Mouse (Mus musculus): ENCODE measurements around the gene Cog8. TPM values are rescaled to one million over a fixed set of nuclear protein-coding genes. Genes with fewer than 3 reads are reported as not detected.
"Not testable (repeated sequence)": the region's sequence is repeated elsewhere in the genome, so short reads cannot be mapped to it uniquely, and the experiment has no call there.

Gene Cog8
- polyA plus RNA-seq, 1 experiment from 2014 or later = 35.0 TPM

GRCm38 (mm10) chr8:107046976-107047375 is 9.5 kb downstream of the Cog8 start:
- ATAC-seq (ENCODE audit: low FRiP score, low TSS enrichment) = no peak
- peaks cover 6% of the 10 kb centered on the region for H3K4me1 ChIP-seq (ENCODE audit: insufficient read depth, low read length)
- no peak overlapping the region; the same call in 1 of the 2 replicates for H3K9ac ChIP-seq (replicated peaks; ENCODE audit: low read length)
- H3K27ac ChIP-seq (ENCODE audit: low read length) = no peak overlapping the region
- WGBS = 80% methylated on average over 5 of the region's 5 CpGs
- no peaks in the 10 kb centered on the region for H3K27me3 ChIP-seq (ENCODE audit: insufficient read depth, low read length)
- H3K36me3 ChIP-seq (ENCODE audit: insufficient read depth, low read length) = peaks cover 73% of the 10 kb centered on the region
- peak overlapping the region; percentile 86 for H3K4me3 ChIP-seq (ENCODE audit: low read length)
- H3K4me2 ChIP-seq (replicated peaks; ENCODE audit: low read depth, low read length) = peak overlapping the region; percentile 85
- H3K9me3 ChIP-seq (ENCODE audit: low read length) = peaks cover 3% of the 10 kb centered on the region; the same call in 1 of the 2 replicates

GRCm38 (mm10) chr8:107045478-107045877 is 11.0 kb downstream of the Cog8 start:
- Histone ChIP-seq H3K4me2 (replicated peaks; ENCODE audit: low read depth, low read length) (no peak overlapping the region), H3K27ac (ENCODE audit: low read length) (no peak overlapping the region), H3K9me3 (ENCODE audit: low read length) (no peaks in the 10 kb centered on the region), H3K4me1 (ENCODE audit: insufficient read depth, low read length) (peaks cover 6% of the 10 kb centered on the region), H3K36me3 (ENCODE audit: insufficient read depth, low read length) (peaks cover 70% of the 10 kb centered on the region), H3K4me3 (ENCODE audit: low read length) (no peak overlapping the region), H3K9ac (replicated peaks; ENCODE audit: low read length) (no peak overlapping the region), H3K27me3 (ENCODE audit: insufficient read depth, low read length) (no peaks in the 10 kb centered on the region)
- 89% methylated on average over 6 of the region's 6 CpGs for WGBS
- no peak for ATAC-seq (ENCODE audit: low FRiP score, low TSS enrichment)

DNA sequence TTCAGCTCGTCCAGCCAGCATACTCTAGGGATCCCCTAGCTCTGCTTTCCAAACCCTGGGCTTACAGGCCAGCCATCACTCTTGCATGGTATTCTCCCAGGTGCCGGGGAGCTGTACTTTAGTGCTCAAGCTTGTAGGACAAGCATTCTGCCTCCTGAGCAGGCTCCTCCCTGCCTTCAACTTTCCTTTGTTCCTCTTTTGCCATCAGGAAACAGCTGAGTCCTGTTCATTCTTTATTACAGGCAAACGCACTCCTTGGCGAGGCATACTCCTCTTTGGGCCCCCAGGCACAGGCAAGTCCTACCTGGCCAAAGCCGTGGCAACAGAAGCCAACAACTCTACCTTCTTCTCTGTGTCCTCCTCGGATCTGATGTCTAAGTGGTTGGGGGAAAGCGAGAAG is 15.9 kb downstream of the Cog8 start:
- H3K27ac ChIP-seq (ENCODE audit: low read length) = no peak overlapping the region
- H3K9ac ChIP-seq (replicated peaks; ENCODE audit: low read length) = no peak overlapping the region
- no peaks in the 10 kb centered on the region for H3K4me1 ChIP-seq (ENCODE audit: insufficient read depth, low read length)
- no peak for ATAC-seq (ENCODE audit: low FRiP score, low TSS enrichment)
- no peak overlapping the region for H3K4me3 ChIP-seq (ENCODE audit: low read length)
- H3K27me3 ChIP-seq (ENCODE audit: insufficient read depth, low read length) = no peaks in the 10 kb centered on the region
- no peaks in the 10 kb centered on the region for H3K9me3 ChIP-seq (ENCODE audit: low read length)
- WGBS = 78% methylated on average over 7 of the region's 7 CpGs
- no peak overlapping the region for H3K4me2 ChIP-seq (replicated peaks; ENCODE audit: low read depth, low read length)
- peaks cover 71% of the 10 kb centered on the region for H3K36me3 ChIP-seq (ENCODE audit: insufficient read depth, low read length)

DNA sequence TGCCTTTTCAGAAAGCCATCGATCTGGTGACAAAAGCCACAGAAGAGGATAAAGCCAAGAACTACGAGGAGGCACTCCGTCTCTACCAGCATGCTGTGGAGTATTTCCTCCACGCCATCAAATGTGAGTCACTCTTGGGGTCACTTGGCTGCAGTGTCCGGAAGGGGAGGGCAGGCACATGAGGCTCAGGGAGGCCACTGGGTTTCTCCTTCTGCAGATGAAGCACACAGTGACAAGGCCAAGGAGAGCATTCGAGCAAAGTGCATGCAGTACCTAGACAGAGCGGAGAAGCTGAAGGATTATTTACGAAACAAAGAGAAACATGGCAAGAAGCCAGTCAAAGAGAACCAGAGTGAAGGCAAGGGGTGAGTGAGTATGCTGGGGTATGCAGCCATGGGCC is 19.9 kb downstream of the Cog8 start:
- Histone ChIP-seq H3K27ac (ENCODE audit: low read length) (no peak overlapping the region), H3K9ac (replicated peaks; ENCODE audit: low read length) (no peak overlapping the region), H3K4me2 (replicated peaks; ENCODE audit: low read depth, low read length) (no peak overlapping the region), H3K36me3 (ENCODE audit: insufficient read depth, low read length) (peaks cover 32% of the 10 kb centered on the region), H3K4me3 (ENCODE audit: low read length) (no peak overlapping the region), H3K27me3 (ENCODE audit: insufficient read depth, low read length) (no peaks in the 10 kb centered on the region), H3K9me3 (ENCODE audit: low read length) (no peaks in the 10 kb centered on the region), H3K4me1 (ENCODE audit: insufficient read depth, low read length) (peaks cover 12% of the 10 kb centered on the region)
- ATAC-seq (ENCODE audit: low FRiP score, low TSS enrichment) = no peak
- WGBS = 78% methylated on average over 8 of the region's 8 CpGs

- Histone ChIP-seq H3K9ac (replicated peaks; ENCODE audit: low read length) (no peak overlapping the region), H3K36me3 (ENCODE audit: insufficient read depth, low read length) (peaks cover 26% of the 10 kb centered on the region), H3K4me2 (replicated peaks; ENCODE audit: low read depth, low read length) (no peak overlapping the region), H3K4me1 (ENCODE audit: insufficient read depth, low read length) (peaks cover 12% of the 10 kb centered on the region), H3K27me3 (ENCODE audit: insufficient read depth, low read length) (no peaks in the 10 kb centered on the region), H3K27ac (ENCODE audit: low read length) (no peak overlapping the region), H3K9me3 (ENCODE audit: low read length) (no peaks in the 10 kb centered on the region), H3K4me3 (ENCODE audit: low read length) (no peak overlapping the region)
- ATAC-seq (ENCODE audit: low FRiP score, low TSS enrichment) = no peak
- WGBS = 91% methylated on average over 3 of the region's 3 CpGs
Measured at GRCm38 (mm10) chr8:107035641-107036040, 20.8 kb downstream of the Cog8 start.

GRCm38 (mm10) chr8:107033609-107034008 is 22.9 kb downstream of the Cog8 start:
- H3K4me1 ChIP-seq (ENCODE audit: insufficient read depth, low read length) = peaks cover 12% of the 10 kb centered on the region
- H3K4me2 ChIP-seq (replicated peaks; ENCODE audit: low read depth, low read length); ATAC-seq (ENCODE audit: low FRiP score, low TSS enrichment); H3K27ac ChIP-seq (ENCODE audit: low read length); H3K9me3 ChIP-seq (ENCODE audit: low read length); H3K36me3 ChIP-seq (ENCODE audit: insufficient read depth, low read length); H3K4me3 ChIP-seq (ENCODE audit: low read length); H3K27me3 ChIP-seq (ENCODE audit: insufficient read depth, low read length): not testable (repeated sequence)
- 0 out of 2 replicates have a peak overlapping the region, but pooled peaks have one; percentile 9 for H3K9ac ChIP-seq (replicated peaks; ENCODE audit: low read length)
- 95% methylated on average over 2 of the region's 2 CpGs for WGBS

DNA sequence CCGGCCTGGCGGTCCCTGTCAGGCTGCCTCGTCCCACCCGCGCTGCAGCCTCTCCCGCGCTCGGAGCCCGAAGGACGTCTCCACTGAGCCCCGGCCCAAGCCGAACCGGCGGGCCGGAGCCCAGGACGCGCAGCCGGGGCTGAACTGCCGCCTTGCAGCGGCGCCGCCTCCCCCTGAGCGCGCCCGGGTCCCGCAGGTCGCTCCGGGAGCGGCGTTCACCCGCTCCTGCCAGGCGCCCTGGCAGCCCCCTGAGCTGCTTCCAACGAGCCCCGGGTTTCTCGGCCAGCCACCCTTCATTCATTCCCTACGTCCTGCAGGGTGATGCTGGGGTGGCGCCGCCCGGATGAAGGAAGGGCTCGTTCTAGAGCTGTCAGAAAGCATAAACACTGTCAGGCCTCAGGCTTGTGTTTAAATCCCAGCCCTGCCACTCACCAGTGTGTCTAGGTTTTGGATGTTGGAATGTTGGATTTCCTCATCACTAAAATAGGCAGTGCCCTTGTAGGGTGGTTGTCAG is 24.9 kb downstream of the Cog8 start:
- WGBS = 1% methylated on average over 40 of the region's 40 CpGs
- peak overlapping the region; percentile 92 for H3K4me3 ChIP-seq (ENCODE audit: low read length)
- peaks cover 2% of the 10 kb centered on the region; the same call in 1 of the 2 replicates for H3K36me3 ChIP-seq (ENCODE audit: insufficient read depth, low read length)
- peak; percentile 56 for ATAC-seq (ENCODE audit: low FRiP score, low TSS enrichment)
- no peaks in the 10 kb centered on the region for H3K27me3 ChIP-seq (ENCODE audit: insufficient read depth, low read length)
- H3K27ac ChIP-seq (ENCODE audit: low read length) = peak overlapping the region; percentile 48
- H3K4me2 ChIP-seq (replicated peaks; ENCODE audit: low read depth, low read length) = peak overlapping the region; percentile 65
- peaks cover 12% of the 10 kb centered on the region for H3K4me1 ChIP-seq (ENCODE audit: insufficient read depth, low read length)
- peak overlapping the region; percentile 94 for H3K9ac ChIP-seq (replicated peaks; ENCODE audit: low read length)
- no peaks in the 10 kb centered on the region for H3K9me3 ChIP-seq (ENCODE audit: low read length)

DNA sequence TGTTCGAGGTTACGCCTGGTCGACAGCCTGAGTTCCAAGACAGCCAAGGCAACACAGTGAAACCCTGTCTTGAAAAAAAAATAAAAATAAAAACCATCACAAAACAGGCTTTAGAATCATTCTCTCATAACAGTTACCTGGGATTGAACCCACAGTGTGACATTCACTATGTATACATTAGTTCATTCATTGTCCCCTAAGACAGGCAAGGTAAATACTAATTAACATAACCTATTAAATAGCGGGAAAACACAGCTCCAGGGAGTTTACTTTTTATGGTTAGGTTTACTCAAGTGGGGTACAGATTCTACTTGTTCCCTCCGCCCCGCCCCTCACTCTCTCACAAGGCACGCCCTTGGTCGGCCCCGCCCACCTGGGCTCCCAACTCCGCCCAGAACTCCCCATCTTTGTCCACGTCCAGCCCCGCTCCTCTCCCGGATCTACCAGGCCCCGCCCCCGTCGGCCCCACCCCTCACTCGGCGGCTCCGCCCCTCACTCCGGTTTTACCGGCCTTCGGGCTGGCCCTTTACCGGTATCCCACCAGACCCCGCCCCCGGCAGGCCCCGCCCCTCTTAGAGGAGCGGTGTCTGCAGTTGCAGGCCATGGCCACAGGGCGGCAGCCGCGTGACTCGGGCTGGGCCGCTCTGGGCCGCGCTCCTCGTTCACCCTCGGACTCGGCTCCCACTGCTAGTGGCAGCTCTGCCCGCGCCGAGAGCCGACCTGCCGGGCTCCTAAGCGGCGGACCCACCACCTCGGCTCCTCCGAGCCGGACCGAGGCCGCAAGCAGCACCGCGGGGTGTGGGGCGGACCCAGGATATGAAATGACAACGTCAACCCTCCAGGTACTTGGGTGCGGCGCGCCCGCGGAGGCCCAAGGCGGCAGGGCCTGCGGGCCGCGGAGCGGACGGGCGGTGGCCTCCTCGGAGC is 25.6 kb downstream of the Cog8 start, which contains the start of gene Vps4a:
Gene Vps4a, plus strand, starts transcription at position 573 of the 927 bp plus-strand sequence.
- H3K4me3 ChIP-seq (ENCODE audit: low read length) = peak within 1 kb of the TSS; percentile 92
- peak; percentile 95 for ATAC-seq (ENCODE audit: low FRiP score, low TSS enrichment)
- H3K27ac ChIP-seq (ENCODE audit: low read length) = peak within 1 kb of the TSS; percentile 48
- H3K9ac ChIP-seq (replicated peaks; ENCODE audit: low read length) = peak within 1 kb of the TSS; percentile 94
- H3K27me3 ChIP-seq (ENCODE audit: insufficient read depth, low read length) = no peaks in the 10 kb centered on the region
- H3K4me1 ChIP-seq (ENCODE audit: insufficient read depth, low read length) = peaks cover 12% of the 10 kb centered on the region
- no peaks in the 10 kb centered on the region for H3K9me3 ChIP-seq (ENCODE audit: low read length)
- WGBS = 3% methylated on average over 66 of the region's 66 CpGs
- peak within 1 kb of the TSS; percentile 65 for H3K4me2 ChIP-seq (replicated peaks; ENCODE audit: low read depth, low read length)
- no peaks in the 10 kb centered on the region for H3K36me3 ChIP-seq (ENCODE audit: insufficient read depth, low read length)

DNA sequence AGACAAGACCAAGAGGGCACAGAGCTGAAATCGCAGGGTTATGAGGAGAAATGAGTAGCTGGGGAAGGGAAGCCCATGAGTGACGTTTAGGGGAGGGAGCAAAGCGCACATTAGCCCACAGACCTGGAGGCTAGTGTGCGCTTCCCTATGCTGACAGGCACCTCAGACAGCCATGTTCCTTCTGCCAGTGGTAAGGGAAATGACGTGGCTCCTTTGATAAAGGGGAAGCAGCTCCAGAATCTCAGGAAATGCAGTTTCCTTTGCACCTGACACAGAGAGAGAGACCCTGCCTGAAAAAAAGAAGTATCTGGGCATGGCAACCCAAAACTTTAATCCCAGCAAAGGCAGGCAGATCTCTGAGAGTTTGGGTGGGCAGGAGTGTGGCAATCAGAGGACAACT is 26.4 kb downstream of the Cog8 start:
- Histone ChIP-seq H3K36me3 (ENCODE audit: insufficient read depth, low read length) (no peaks in the 10 kb centered on the region), H3K9me3 (ENCODE audit: low read length) (no peaks in the 10 kb centered on the region), H3K27ac (ENCODE audit: low read length) (no peak overlapping the region), H3K4me3 (ENCODE audit: low read length) (no peak overlapping the region), H3K4me2 (replicated peaks; ENCODE audit: low read depth, low read length) (no peak overlapping the region), H3K4me1 (ENCODE audit: insufficient read depth, low read length) (peaks cover 12% of the 10 kb centered on the region), H3K9ac (replicated peaks; ENCODE audit: low read length) (no peak overlapping the region), H3K27me3 (ENCODE audit: insufficient read depth, low read length) (no peaks in the 10 kb centered on the region)
- no peak for ATAC-seq (ENCODE audit: low FRiP score, low TSS enrichment)
- WGBS = 67% methylated on average over 5 of the region's 5 CpGs

GRCm38 (mm10) chr8:107029310-107029709 is 27.2 kb downstream of the Cog8 start:
- Histone ChIP-seq H3K9me3 (ENCODE audit: low read length) (no peaks in the 10 kb centered on the region), H3K4me3 (ENCODE audit: low read length) (no peak overlapping the region), H3K4me1 (ENCODE audit: insufficient read depth, low read length) (peaks cover 12% of the 10 kb centered on the region), H3K27ac (ENCODE audit: low read length) (no peak overlapping the region), H3K9ac (replicated peaks; ENCODE audit: low read length) (no peak overlapping the region), H3K4me2 (replicated peaks; ENCODE audit: low read depth, low read length) (no peak overlapping the region), H3K27me3 (ENCODE audit: insufficient read depth, low read length) (no peaks in the 10 kb centered on the region), H3K36me3 (ENCODE audit: insufficient read depth, low read length) (no peaks in the 10 kb centered on the region)
- WGBS = 73% methylated on average over 3 of the region's 3 CpGs
- ATAC-seq (ENCODE audit: low FRiP score, low TSS enrichment) = no peak
